Mouse (Mus musculus) lung, embryonic 15.5 days (tissue): Measurements from ENCODE around the gene Cherp. TPM values are rescaled to one million over a fixed set of nuclear protein-coding genes. Genes with fewer than 3 reads are reported as not detected.

Source experiments
- ATAC-seq: fragments of 200-750 bp; cut with Nextera tagmentation; 2 replicates; pipeline ENCODE4 v1.8.0; 2017; ENCODE audit warnings: moderate number of reproducible peaks, borderline replicate concordance; ENCODE audit not compliant: low FRiP score, low TSS enrichment; ENCODE audit errors: extremely low read depth
- H3K27ac ChIP-seq: fragments of 300-500 bp; sonication (generic); 2 replicates; pipeline ENCODE4 v1.5.1; 2015; ENCODE audit warnings: moderate library complexity, mild to moderate bottlenecking, inconsistent platforms
- H3K27me3 ChIP-seq: fragments of 300-500 bp; sonication (generic); 2 replicates; pipeline ENCODE4 v1.6.1; 2015; ENCODE audit warnings: inconsistent platforms
- H3K36me3 ChIP-seq: fragments of 300-500 bp; sonication (generic); 2 replicates; pipeline ENCODE4 v1.6.1; 2015; ENCODE audit warnings: inconsistent platforms
- H3K4me1 ChIP-seq: fragments of 300-500 bp; sonication (generic); 2 replicates; pipeline ENCODE4 v1.6.1; 2015; ENCODE audit warnings: inconsistent platforms
- H3K4me2 ChIP-seq: fragments of 300-500 bp; sonication (generic); 2 replicates; pipeline ENCODE4 v1.6.1; 2015; ENCODE audit warnings: inconsistent platforms, mild to moderate bottlenecking, moderate library complexity
- H3K4me3 ChIP-seq: fragments of 300-500 bp; sonication (generic); 2 replicates; pipeline ENCODE4 v1.5.1; 2015; ENCODE audit warnings: mild to moderate bottlenecking, inconsistent platforms
- H3K9ac ChIP-seq: fragments of 300-500 bp; sonication (generic); 2 replicates; pipeline ENCODE4 v1.6.1; 2015; ENCODE audit warnings: inconsistent platforms
- H3K9me3 ChIP-seq: fragments of 300-500 bp; sonication (generic); 2 replicates; pipeline ENCODE4 v1.6.1; 2016; ENCODE audit warnings: inconsistent platforms
- WGBS: fragments of 180-500 bp; shearing (Covaris S2); methylation state at CpG from one replicate; pipeline ENCODE4 v1.1.7; 2015; 5-methylcytosine and 5-hydroxymethylcytosine counted together
- polyA plus RNA-seq: library from polyadenylated mRNA; unstranded; fragments of >200 nt; fragmentation: Nextera tagmentation; extraction: Ambion mirVana; gene quantifications from 2 replicates; pipeline ENCODE4 v1.2.1, GENCODE M21; 2015

The Cherp gene
- polyA plus RNA-seq, 1 experiment from 2014 or later: 52.3 TPM

GRCm38 (mm10) chr8:72496217-72496616 is 21.2 kb upstream of the Cherp start:
- peaks cover 15% of the 10 kb centered on the region for H3K4me1 ChIP-seq
- H3K36me3 ChIP-seq: peaks cover 27% of the 10 kb centered on the region
- WGBS: 87% methylated on average over 19 of the region's 19 CpGs
- H3K9me3 ChIP-seq: no peaks in the 10 kb centered on the region
- no peak for ATAC-seq
- no peaks in the 10 kb centered on the region for H3K27me3 ChIP-seq
- no peak overlapping the region for H3K4me3 ChIP-seq
- H3K9ac ChIP-seq: no peak overlapping the region
- H3K4me2 ChIP-seq: no peak overlapping the region
- no peak overlapping the region for H3K27ac ChIP-seq

- H3K4me3 ChIP-seq: no peak overlapping the region
- peaks cover 27% of the 10 kb centered on the region for H3K36me3 ChIP-seq
- no peak overlapping the region for H3K9ac ChIP-seq
- H3K9me3 ChIP-seq: no peaks in the 10 kb centered on the region
- no peak overlapping the region for H3K4me2 ChIP-seq
- 84% methylated on average over 23 of the region's 23 CpGs for WGBS
- peaks cover 22% of the 10 kb centered on the region for H3K4me1 ChIP-seq
- no peaks in the 10 kb centered on the region for H3K27me3 ChIP-seq
- no peak for ATAC-seq
- H3K27ac ChIP-seq: no peak overlapping the region
These were observed 20.5 kb upstream of the Cherp start for GRCm38 (mm10) chr8:72495411-72496111.

- Histone ChIP-seq H3K27ac (peak overlapping the region; percentile 62), H3K9me3 (no peaks in the 10 kb centered on the region), H3K27me3 (no peaks in the 10 kb centered on the region), H3K36me3 (peaks cover 36% of the 10 kb centered on the region), H3K4me3 (peak overlapping the region; percentile 82), H3K4me2 (peak overlapping the region; percentile 63), H3K9ac (peak overlapping the region; percentile 52), H3K4me1 (peaks cover 25% of the 10 kb centered on the region)
- ATAC-seq: no peak
- 9% methylated on average over 8 of the region's 8 CpGs for WGBS
These were observed 18.4 kb upstream of the Cherp start for GRCm38 (mm10) chr8:72493381-72493780.

- peaks cover 25% of the 10 kb centered on the region for H3K4me1 ChIP-seq
- H3K36me3 ChIP-seq: peaks cover 43% of the 10 kb centered on the region
- H3K4me2 ChIP-seq: peak overlapping the region; percentile 77
- H3K27me3 ChIP-seq: no peaks in the 10 kb centered on the region
- peak overlapping the region; percentile 82 for H3K9ac ChIP-seq
- peak overlapping the region; percentile 62 for H3K27ac ChIP-seq
- ATAC-seq: peak; percentile 99
- H3K4me3 ChIP-seq: peak overlapping the region; percentile 82
- WGBS: under 1% methylated on average over 40 of the region's 56 CpGs
- H3K9me3 ChIP-seq: no peaks in the 10 kb centered on the region
These were observed 17.6 kb upstream of the Cherp start for GRCm38 (mm10) chr8:72492622-72493081.

- Histone ChIP-seq H3K36me3 (peaks cover 49% of the 10 kb centered on the region), H3K27ac (peak within 1 kb of the TSS; percentile 69), H3K27me3 (no peaks in the 10 kb centered on the region), H3K4me1 (peaks cover 25% of the 10 kb centered on the region), H3K4me2 (peak within 1 kb of the TSS; percentile 77), H3K9ac (peak within 1 kb of the TSS; percentile 82), H3K4me3 (peak within 1 kb of the TSS; percentile 82), H3K9me3 (no peaks in the 10 kb centered on the region)
- WGBS: under 1% methylated on average over 67 of the region's 98 CpGs
- no peak; the same call in none of the 2 replicates for ATAC-seq
These were observed 16.9 kb upstream of the Cherp start, which contains the start of gene Slc35e1 for GRCm38 (mm10) chr8:72491680-72492621. TSS of gene Slc35e1 (minus strand) at chr8:72492614.

GRCm38 (mm10) chr8:72491017-72491416 is 16.0 kb upstream of the Cherp start:
- H3K27ac ChIP-seq: no peak overlapping the region
- WGBS: 66% methylated on average over 2 of the region's 2 CpGs
- H3K4me3 ChIP-seq: peak overlapping the region; percentile 82
- H3K9me3 ChIP-seq: no peaks in the 10 kb centered on the region
- H3K4me2 ChIP-seq: peak overlapping the region; percentile 77
- H3K36me3 ChIP-seq: peaks cover 49% of the 10 kb centered on the region
- H3K4me1 ChIP-seq: peaks cover 28% of the 10 kb centered on the region
- ATAC-seq: no peak
- no peaks in the 10 kb centered on the region for H3K27me3 ChIP-seq
- H3K9ac ChIP-seq: peak overlapping the region; percentile 82; the same call in 1 of the 2 replicates

GRCm38 (mm10) chr8:72487014-72487413 is 12.0 kb upstream of the Cherp start:
- no peak overlapping the region for H3K9ac ChIP-seq
- H3K4me2 ChIP-seq: no peak overlapping the region
- no peaks in the 10 kb centered on the region for H3K27me3 ChIP-seq
- no peak overlapping the region for H3K4me3 ChIP-seq
- peaks cover 64% of the 10 kb centered on the region for H3K36me3 ChIP-seq
- H3K4me1 ChIP-seq: peaks cover 22% of the 10 kb centered on the region
- no peak overlapping the region for H3K27ac ChIP-seq
- no peak for ATAC-seq
- no peaks in the 10 kb centered on the region for H3K9me3 ChIP-seq

- H3K36me3 ChIP-seq: peaks cover 65% of the 10 kb centered on the region
- H3K27me3 ChIP-seq: no peaks in the 10 kb centered on the region
- no peaks in the 10 kb centered on the region for H3K9me3 ChIP-seq
- H3K4me3 ChIP-seq: no peak overlapping the region
- H3K4me2 ChIP-seq: no peak overlapping the region
- WGBS: 72% methylated on average over 6 of the region's 6 CpGs
- H3K9ac ChIP-seq: no peak overlapping the region
- H3K27ac ChIP-seq: no peak overlapping the region
- ATAC-seq: peak; percentile 58; the same call in 1 of the 2 replicates
- peaks cover 12% of the 10 kb centered on the region for H3K4me1 ChIP-seq
These were observed 10.6 kb upstream of the Cherp start for GRCm38 (mm10) chr8:72485456-72486199.

GRCm38 (mm10) chr8:72470684-72471083 is 4.3 kb downstream of the Cherp start:
- no peak for ATAC-seq
- Histone ChIP-seq H3K27me3 (no peaks in the 10 kb centered on the region), H3K4me3 (no peak overlapping the region), H3K36me3 (peaks cover 76% of the 10 kb centered on the region), H3K4me2 (no peak overlapping the region), H3K27ac (no peak overlapping the region), H3K9ac (no peak overlapping the region), H3K4me1 (peaks cover 15% of the 10 kb centered on the region), H3K9me3 (no peaks in the 10 kb centered on the region)
- WGBS: 93% methylated on average over 7 of the region's 7 CpGs

- Histone ChIP-seq H3K4me2 (no peak overlapping the region), H3K4me3 (no peak overlapping the region), H3K27ac (no peak overlapping the region), H3K36me3 (peaks cover 83% of the 10 kb centered on the region), H3K27me3 (no peaks in the 10 kb centered on the region), H3K4me1 (peaks cover 15% of the 10 kb centered on the region), H3K9ac (no peak overlapping the region), H3K9me3 (no peaks in the 10 kb centered on the region)
- no peak for ATAC-seq
- WGBS: 87% methylated on average over 8 of the region's 8 CpGs
These were observed 5.0 kb downstream of the Cherp start for GRCm38 (mm10) chr8:72469984-72470383.

- no peak overlapping the region for H3K4me2 ChIP-seq
- 83% methylated on average over 2 of the region's 2 CpGs for WGBS
- H3K4me1 ChIP-seq: peaks cover 12% of the 10 kb centered on the region
- peaks cover 89% of the 10 kb centered on the region for H3K36me3 ChIP-seq
- H3K4me3 ChIP-seq: no peak overlapping the region
- no peak overlapping the region for H3K9ac ChIP-seq
- H3K27ac ChIP-seq: no peak overlapping the region
- no peaks in the 10 kb centered on the region for H3K9me3 ChIP-seq
- ATAC-seq: no peak
- no peaks in the 10 kb centered on the region for H3K27me3 ChIP-seq
These were observed 5.8 kb downstream of the Cherp start for GRCm38 (mm10) chr8:72469243-72469642.
